Mouse (Mus musculus) layer of hippocampus, adult 9-11 months (tissue): Measurements from ENCODE around the gene Pfkfb2.

Experiments
- DNase-seq: peaks from one replicate; pipeline ENCODE4 v3.0.0; 2022

The Pfkfb2 gene

GRCm38 (mm10) chr1:130729153-130729552, at the start of gene Pfkfb2:
Gene Pfkfb2, minus strand, starts transcription at chr1:130729253.
- DNase-seq = no peak

GRCm38 (mm10) chr1:130776645-130777044, 47.6 kb upstream of the Pfkfb2 start:
- DNase-seq = no peak

- no peak for DNase-seq
These were observed 46.8 kb upstream of the Pfkfb2 start for GRCm38 (mm10) chr1:130775691-130776331.

- DNase-seq = no peak
These were observed 46.2 kb upstream of the Pfkfb2 start for GRCm38 (mm10) chr1:130775234-130775633.

GRCm38 (mm10) chr1:130770981-130771494, 42.0 kb upstream of the Pfkfb2 start:
- no peak for DNase-seq

GRCm38 (mm10) chr1:130770487-130770886, 41.4 kb upstream of the Pfkfb2 start:
- no peak for DNase-seq

- no peak for DNase-seq
These were observed 40.9 kb upstream of the Pfkfb2 start for GRCm38 (mm10) chr1:130769925-130770324.

- DNase-seq = no peak
These were observed 38.0 kb upstream of the Pfkfb2 start for GRCm38 (mm10) chr1:130767066-130767465.

GRCm38 (mm10) chr1:130764027-130764461, 35.0 kb upstream of the Pfkfb2 start:
- no peak for DNase-seq

GRCm38 (mm10) chr1:130762045-130762760, 33.1 kb upstream of the Pfkfb2 start:
- DNase-seq = no peak

GRCm38 (mm10) chr1:130761597-130761996, 32.5 kb upstream of the Pfkfb2 start:
- no peak for DNase-seq

GRCm38 (mm10) chr1:130759689-130760088, 30.6 kb upstream of the Pfkfb2 start:
- no peak for DNase-seq

- no peak for DNase-seq
These were observed 17.8 kb upstream of the Pfkfb2 start for GRCm38 (mm10) chr1:130746819-130747218.

- DNase-seq = no peak
These were observed 16.5 kb upstream of the Pfkfb2 start for GRCm38 (mm10) chr1:130745591-130745990.

- no peak for DNase-seq
These were observed 15.9 kb upstream of the Pfkfb2 start for GRCm38 (mm10) chr1:130744961-130745360.

GRCm38 (mm10) chr1:130744217-130744616, 15.2 kb upstream of the Pfkfb2 start:
- no peak for DNase-seq

- no peak for DNase-seq
These were observed 14.7 kb upstream of the Pfkfb2 start for GRCm38 (mm10) chr1:130743775-130744174.

- DNase-seq = no peak
These were observed 13.1 kb upstream of the Pfkfb2 start for GRCm38 (mm10) chr1:130742201-130742600.

GRCm38 (mm10) chr1:130740781-130741720, 12.0 kb upstream of the Pfkfb2 start:
- peak; percentile 70 for DNase-seq

GRCm38 (mm10) chr1:130740227-130740648, 11.2 kb upstream of the Pfkfb2 start:
- DNase-seq = no peak

GRCm38 (mm10) chr1:130739636-130740035, 10.6 kb upstream of the Pfkfb2 start:
- no peak for DNase-seq

- DNase-seq = no peak
These were observed 9.6 kb upstream of the Pfkfb2 start for GRCm38 (mm10) chr1:130738551-130739106.

GRCm38 (mm10) chr1:130737916-130738315, 8.9 kb upstream of the Pfkfb2 start:
- no peak for DNase-seq
